Mouse (Mus musculus) hindbrain, embryonic 12.5 days (tissue): ENCODE measurements around the gene 1700113H08Rik. TPM values are rescaled to one million over a fixed set of nuclear protein-coding genes. Genes with fewer than 3 reads are reported as not detected.

Experiments used
- ATAC-seq: fragments of 200-750 bp; cut with Nextera tagmentation; 2 replicates; pipeline ENCODE4 v1.8.0; 2017; ENCODE audit warnings: moderate TSS enrichment; ENCODE audit not compliant: low FRiP score
- H3K27ac ChIP-seq: fragments of 300-500 bp; sonication (generic); 2 replicates; pipeline ENCODE4 v1.5.1; 2016; ENCODE audit warnings: mild to moderate bottlenecking
- H3K27me3 ChIP-seq: fragments of 300-500 bp; sonication (generic); 2 replicates; pipeline ENCODE4 v1.6.1; 2016; ENCODE audit warnings: mild to moderate bottlenecking
- H3K36me3 ChIP-seq: fragments of 300-500 bp; sonication (generic); 2 replicates; pipeline ENCODE4 v1.6.1; 2016; ENCODE audit warnings: mild to moderate bottlenecking
- H3K4me1 ChIP-seq: fragments of 300-500 bp; sonication (generic); 2 replicates; pipeline ENCODE4 v1.6.1; 2016
- H3K4me2 ChIP-seq: fragments of 300-500 bp; sonication (generic); replicated peaks from 2 replicates; pipeline ENCODE4 v1.6.1; 2016; ENCODE audit warnings: mild to moderate bottlenecking
- H3K4me3 ChIP-seq: fragments of 300-500 bp; sonication (generic); 2 replicates; pipeline ENCODE4 v1.5.1; 2016; ENCODE audit warnings: mild to moderate bottlenecking
- H3K9ac ChIP-seq: fragments of 300-500 bp; sonication (generic); 2 replicates; pipeline ENCODE4 v1.6.1; 2016; ENCODE audit warnings: mild to moderate bottlenecking, moderate library complexity
- H3K9me3 ChIP-seq: fragments of 300-500 bp; sonication (generic); replicated peaks from 2 replicates; pipeline ENCODE4 v1.6.1; 2016; ENCODE audit warnings: mild to moderate bottlenecking
- WGBS: fragments of 180-500 bp; shearing (Covaris S2); methylation state at CpG from one replicate; pipeline ENCODE4 v1.1.7; 2016; 5-methylcytosine and 5-hydroxymethylcytosine counted together
- polyA plus RNA-seq: library from polyadenylated mRNA; unstranded; fragments of >200 nt; fragmentation: Nextera tagmentation; extraction: Ambion mirVana; gene quantifications from 2 replicates; pipeline ENCODE4 v1.2.1, GENCODE M21; 2016

The 1700113H08Rik gene
- 0.25 and 0.30 TPM in 2 replicates for polyA plus RNA-seq

DNA sequence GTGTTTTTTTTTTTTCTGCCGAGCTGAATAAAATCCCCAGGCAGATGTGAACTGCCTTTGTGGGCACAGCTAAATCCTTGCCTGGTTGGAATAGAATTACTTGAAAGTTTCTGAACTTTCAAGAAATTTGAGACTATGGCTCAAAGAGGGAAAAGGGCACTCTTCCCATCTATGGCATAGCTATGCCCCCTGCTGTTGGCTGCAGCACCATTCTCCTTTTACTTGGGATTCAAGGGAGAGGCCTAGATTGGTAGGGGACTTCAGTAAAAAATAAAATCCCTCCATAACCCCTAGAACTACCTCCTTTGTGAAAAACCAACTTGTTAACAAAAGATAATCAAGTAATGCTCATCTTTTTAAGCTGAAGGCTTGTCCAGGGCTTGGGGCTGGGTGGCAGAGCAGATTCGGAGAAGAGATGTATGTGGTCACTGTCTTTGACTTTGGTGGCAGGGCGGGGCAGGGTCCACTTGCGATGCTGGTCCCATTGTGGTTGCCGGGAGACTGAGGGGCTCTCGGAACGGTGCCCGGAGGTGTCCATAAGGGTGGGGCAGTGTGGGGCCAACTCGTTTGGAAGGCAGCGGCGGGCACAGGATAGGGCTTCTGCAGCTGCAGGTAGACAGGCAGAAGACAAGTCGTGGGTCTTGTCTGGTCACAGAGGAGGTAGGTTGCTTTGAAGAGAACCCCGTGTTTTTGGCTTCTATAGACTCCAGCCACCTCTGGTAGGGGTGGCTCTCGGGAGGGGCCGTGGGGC, at the start of gene 1700113H08Rik:
TSS of gene 1700113H08Rik (plus strand) at position 546 of the 751 bp plus-strand sequence.
- H3K4me2 ChIP-seq: peak within 1 kb of the TSS; percentile 67
- no peaks in the 10 kb centered on the region for H3K36me3 ChIP-seq
- peaks cover 7% of the 10 kb centered on the region; the same call in 1 of the 2 replicates for H3K27me3 ChIP-seq
- H3K4me3 ChIP-seq: peak within 1 kb of the TSS; percentile 42
- H3K9ac ChIP-seq: peak within 1 kb of the TSS; percentile 54
- H3K27ac ChIP-seq: peak within 1 kb of the TSS; percentile 85
- ATAC-seq: peak; percentile 71
- WGBS: 2% methylated on average over 15 of the region's 15 CpGs
- H3K9me3 ChIP-seq: no peaks in the 10 kb centered on the region
- peaks cover 12% of the 10 kb centered on the region for H3K4me1 ChIP-seq

DNA sequence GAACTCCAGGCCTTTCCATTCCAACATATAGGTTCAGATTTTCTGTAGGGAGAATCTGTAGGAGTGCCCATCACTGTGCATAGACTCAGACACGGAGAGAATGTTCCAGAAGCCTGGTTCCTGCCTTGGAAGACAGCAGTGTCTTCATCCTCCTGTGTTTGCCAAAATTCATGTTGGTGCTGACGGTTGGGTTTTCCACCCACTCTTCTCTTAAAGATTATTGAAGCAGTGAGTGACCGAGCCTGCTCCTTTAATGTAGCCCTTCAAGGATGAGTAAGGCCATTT, 49.7 kb upstream of the 1700113H08Rik start:
- Histone ChIP-seq H3K4me2 (no peak overlapping the region), H3K27ac (no peak overlapping the region), H3K9ac (no peak overlapping the region), H3K4me3 (no peak overlapping the region), H3K27me3 (no peaks in the 10 kb centered on the region), H3K36me3 (no peaks in the 10 kb centered on the region), H3K9me3 (no peaks in the 10 kb centered on the region), H3K4me1 (no peaks in the 10 kb centered on the region)
- 91% methylated on average over 3 of the region's 3 CpGs for WGBS
- no peak for ATAC-seq

DNA sequence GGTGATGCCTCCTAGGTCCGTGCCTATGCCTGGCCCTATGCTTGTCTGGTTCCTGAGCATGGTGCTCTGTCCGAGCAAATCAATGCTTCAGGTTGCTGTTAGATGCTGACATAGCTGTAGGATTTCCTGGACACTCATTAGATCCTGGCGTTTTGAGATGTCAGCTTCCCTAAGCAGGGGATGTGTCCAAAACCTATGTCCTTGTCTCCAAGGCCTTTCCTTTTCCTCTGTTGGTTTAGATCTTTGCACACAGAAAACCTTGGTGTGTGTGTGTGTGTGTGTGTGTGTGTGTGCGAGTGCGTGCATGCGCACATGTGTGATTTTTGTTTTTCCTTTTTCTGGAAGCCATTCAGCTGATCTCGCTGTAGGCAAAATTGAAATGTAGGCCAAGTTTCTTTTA, 45.8 kb upstream of the 1700113H08Rik start:
- no peak overlapping the region for H3K27ac ChIP-seq
- H3K4me1 ChIP-seq: peaks cover 6% of the 10 kb centered on the region; the same call in 1 of the 2 replicates
- no peaks in the 10 kb centered on the region for H3K27me3 ChIP-seq
- 94% methylated on average over 7 of the region's 7 CpGs for WGBS
- no peak overlapping the region for H3K4me2 ChIP-seq
- no peaks in the 10 kb centered on the region for H3K9me3 ChIP-seq
- no peak overlapping the region for H3K9ac ChIP-seq
- H3K4me3 ChIP-seq: no peak overlapping the region
- H3K36me3 ChIP-seq: no peaks in the 10 kb centered on the region
- ATAC-seq: no peak

DNA sequence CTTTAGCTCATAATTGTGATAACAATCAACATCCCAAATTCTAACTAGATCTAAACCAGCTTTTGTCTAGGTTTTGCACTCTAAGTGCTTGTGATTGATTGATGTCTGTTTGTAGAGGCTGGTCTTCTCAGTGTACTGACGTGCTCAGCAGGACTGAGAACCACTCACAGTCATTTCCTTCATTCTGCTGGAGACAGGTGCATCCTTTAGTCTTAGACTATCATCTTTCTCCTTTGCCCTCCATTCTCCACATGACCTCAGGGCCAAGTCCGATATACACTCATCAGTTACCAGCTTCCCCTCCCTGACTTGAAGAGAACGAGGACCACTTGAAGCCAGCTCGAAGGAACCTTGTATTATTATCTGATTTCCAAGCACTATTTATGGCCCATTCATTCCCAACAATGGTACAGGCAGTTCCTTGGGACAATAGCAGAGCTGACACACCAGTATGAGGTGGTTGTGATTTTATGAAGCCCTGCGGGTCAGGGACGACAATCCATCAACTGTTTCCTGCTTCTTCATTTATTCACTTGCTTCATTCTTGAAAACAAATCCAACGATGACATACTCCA, 43.4 kb upstream of the 1700113H08Rik start:
- no peaks in the 10 kb centered on the region for H3K9me3 ChIP-seq
- peaks cover 6% of the 10 kb centered on the region; the same call in 1 of the 2 replicates for H3K4me1 ChIP-seq
- no peak overlapping the region for H3K4me2 ChIP-seq
- H3K9ac ChIP-seq: no peak overlapping the region
- WGBS: 69% methylated on average over 7 of the region's 7 CpGs
- H3K27ac ChIP-seq: no peak overlapping the region
- no peaks in the 10 kb centered on the region for H3K27me3 ChIP-seq
- no peak for ATAC-seq
- no peaks in the 10 kb centered on the region for H3K36me3 ChIP-seq
- no peak overlapping the region for H3K4me3 ChIP-seq

DNA sequence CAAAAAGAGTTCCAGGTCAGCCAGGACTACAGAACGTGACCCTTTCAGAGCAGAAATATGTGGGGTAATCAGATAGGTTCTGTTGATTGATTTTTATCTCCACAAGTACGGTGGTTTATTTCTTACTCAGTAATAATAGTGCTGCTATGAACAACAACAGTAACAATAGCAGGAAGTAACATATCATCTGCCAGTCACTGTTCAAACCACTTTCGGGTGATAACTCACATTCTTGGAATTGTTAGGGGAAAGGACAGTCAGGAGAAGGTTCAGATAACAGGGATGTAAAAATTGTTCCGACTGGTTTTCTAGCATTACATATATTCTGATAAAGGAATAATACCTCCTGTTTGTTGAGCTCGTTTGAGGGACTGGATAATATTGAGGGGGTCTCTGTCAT, 42.4 kb upstream of the 1700113H08Rik start:
- H3K27ac ChIP-seq: no peak overlapping the region
- 66% methylated on average over 5 of the region's 5 CpGs for WGBS
- no peak overlapping the region for H3K4me3 ChIP-seq
- peaks cover 6% of the 10 kb centered on the region; the same call in 1 of the 2 replicates for H3K4me1 ChIP-seq
- no peak for ATAC-seq
- H3K9me3 ChIP-seq: no peaks in the 10 kb centered on the region
- H3K9ac ChIP-seq: no peak overlapping the region
- no peak overlapping the region for H3K4me2 ChIP-seq
- no peaks in the 10 kb centered on the region for H3K36me3 ChIP-seq
- no peaks in the 10 kb centered on the region for H3K27me3 ChIP-seq

DNA sequence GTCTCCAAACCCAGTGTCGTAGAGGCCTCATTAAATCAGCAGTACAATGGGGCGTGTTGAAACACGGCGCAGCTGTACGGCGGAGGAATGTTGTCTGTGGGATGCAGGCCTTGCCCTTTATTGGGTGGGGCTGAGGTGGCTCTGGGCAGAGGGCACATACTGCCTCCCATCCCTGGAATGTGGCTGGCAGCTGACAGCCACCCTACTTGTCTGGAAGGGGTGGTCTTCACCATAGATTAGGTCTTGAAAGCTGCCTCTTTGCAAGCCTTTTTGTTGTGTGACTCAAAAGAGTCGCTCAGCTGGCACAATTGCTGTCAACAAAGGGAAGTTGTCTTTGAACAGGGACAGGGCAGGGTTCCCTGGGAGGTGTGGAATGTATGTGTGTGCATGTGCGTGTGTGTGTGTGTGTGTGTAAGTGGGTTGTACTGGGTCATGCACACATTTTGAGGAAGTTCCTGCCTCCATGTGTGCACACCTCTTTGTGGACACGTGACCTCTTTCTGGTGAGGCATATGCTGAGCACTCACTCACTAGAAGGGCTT, 41.6 kb upstream of the 1700113H08Rik start:
- WGBS: 21% methylated on average over 9 of the region's 9 CpGs
- peaks cover 6% of the 10 kb centered on the region; the same call in 1 of the 2 replicates for H3K4me1 ChIP-seq
- no peak overlapping the region for H3K9ac ChIP-seq
- no peaks in the 10 kb centered on the region for H3K36me3 ChIP-seq
- ATAC-seq: peak; percentile 74
- H3K4me3 ChIP-seq: no peak overlapping the region
- no peaks in the 10 kb centered on the region for H3K9me3 ChIP-seq
- no peaks in the 10 kb centered on the region for H3K27me3 ChIP-seq
- no peak overlapping the region for H3K4me2 ChIP-seq
- no peak overlapping the region for H3K27ac ChIP-seq

DNA sequence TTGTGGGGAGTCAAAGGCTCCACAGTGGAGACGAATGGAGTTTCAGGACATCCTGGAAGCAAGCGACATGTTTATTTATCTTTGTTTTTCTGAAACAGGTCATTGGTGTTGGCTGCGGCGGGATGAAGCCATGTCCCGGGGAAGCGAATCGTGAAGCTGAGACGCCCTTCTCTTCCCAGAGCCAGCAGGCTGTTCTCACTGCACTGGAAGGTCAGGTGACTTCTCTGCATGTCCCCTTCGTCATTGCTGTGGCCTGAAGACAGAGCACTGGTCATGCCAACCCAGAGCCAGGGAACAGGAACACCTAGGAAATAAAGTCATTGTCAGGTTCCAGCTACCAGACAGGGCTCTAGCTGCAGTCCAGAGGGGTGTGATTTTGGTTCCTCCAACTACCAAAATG, 39.0 kb upstream of the 1700113H08Rik start:
- peaks cover 6% of the 10 kb centered on the region; the same call in 1 of the 2 replicates for H3K4me1 ChIP-seq
- no peaks in the 10 kb centered on the region for H3K9me3 ChIP-seq
- no peaks in the 10 kb centered on the region for H3K27me3 ChIP-seq
- no peaks in the 10 kb centered on the region for H3K36me3 ChIP-seq
- ATAC-seq: no peak
- H3K27ac ChIP-seq: no peak overlapping the region
- H3K4me2 ChIP-seq: no peak overlapping the region
- H3K4me3 ChIP-seq: no peak overlapping the region
- no peak overlapping the region for H3K9ac ChIP-seq
- WGBS: 67% methylated on average over 9 of the region's 9 CpGs

DNA sequence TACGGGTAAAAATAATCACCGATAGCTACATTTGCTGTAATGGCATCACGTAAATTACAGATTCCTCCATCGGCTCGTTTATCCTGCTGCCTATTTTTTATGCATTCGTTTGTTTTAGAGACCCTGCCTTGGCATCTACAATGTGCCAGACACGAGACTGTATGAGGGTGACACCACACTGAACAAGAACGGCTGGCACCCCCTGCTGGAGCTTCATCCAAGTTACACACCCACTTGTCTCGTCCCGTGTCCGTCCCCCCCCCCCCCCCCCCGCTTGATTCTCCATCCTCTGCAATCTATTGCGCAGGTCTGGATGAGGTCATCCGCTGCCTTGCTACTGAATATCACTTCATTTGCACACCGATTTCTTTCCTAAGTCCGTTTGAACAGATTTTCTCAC, 37.1 kb upstream of the 1700113H08Rik start:
- H3K4me2 ChIP-seq: no peak overlapping the region
- ATAC-seq: no peak; the same call in 1 of the 2 replicates
- H3K4me3 ChIP-seq: no peak overlapping the region

DNA sequence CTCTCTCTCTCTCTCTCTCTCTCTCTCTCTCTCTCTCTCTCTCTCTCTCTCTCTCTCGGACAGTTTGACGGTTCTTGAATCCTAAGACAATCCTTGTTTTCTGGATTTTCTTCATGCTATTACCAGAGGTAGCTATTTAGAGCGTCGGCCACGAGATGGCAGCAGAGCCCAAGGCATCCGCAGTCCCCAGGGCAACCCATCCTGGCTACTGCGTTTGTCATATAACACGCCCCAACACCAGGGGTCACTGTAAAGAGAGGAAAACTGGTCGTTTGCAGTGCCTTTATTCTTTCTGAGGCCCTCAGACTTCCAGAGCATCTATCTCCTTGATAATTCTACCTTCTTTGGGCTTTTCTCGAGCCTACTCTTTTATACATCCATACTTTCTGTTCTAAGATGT, 33.0 kb upstream of the 1700113H08Rik start:
- no peak overlapping the region for H3K4me3 ChIP-seq
- no peak overlapping the region for H3K9ac ChIP-seq
- ATAC-seq: peak; percentile 82
- no peak overlapping the region for H3K27ac ChIP-seq
- no peaks in the 10 kb centered on the region for H3K36me3 ChIP-seq
- H3K4me2 ChIP-seq: no peak overlapping the region
- H3K9me3 ChIP-seq: no peaks in the 10 kb centered on the region
- H3K27me3 ChIP-seq: no peaks in the 10 kb centered on the region
- 1% methylated on average over 8 of the region's 10 CpGs for WGBS
- H3K4me1 ChIP-seq: no peaks in the 10 kb centered on the region

More for the DNA sequence above, 37.1 kb upstream of the 1700113H08Rik start:
- no peaks in the 10 kb centered on the region for H3K27me3 ChIP-seq
- no peaks in the 10 kb centered on the region for H3K36me3 ChIP-seq
- no peak overlapping the region for H3K27ac ChIP-seq
- no peaks in the 10 kb centered on the region for H3K9me3 ChIP-seq
- H3K4me1 ChIP-seq: peaks cover 6% of the 10 kb centered on the region; the same call in 1 of the 2 replicates
- 68% methylated on average over 16 of the region's 16 CpGs for WGBS
- no peak overlapping the region for H3K9ac ChIP-seq

DNA sequence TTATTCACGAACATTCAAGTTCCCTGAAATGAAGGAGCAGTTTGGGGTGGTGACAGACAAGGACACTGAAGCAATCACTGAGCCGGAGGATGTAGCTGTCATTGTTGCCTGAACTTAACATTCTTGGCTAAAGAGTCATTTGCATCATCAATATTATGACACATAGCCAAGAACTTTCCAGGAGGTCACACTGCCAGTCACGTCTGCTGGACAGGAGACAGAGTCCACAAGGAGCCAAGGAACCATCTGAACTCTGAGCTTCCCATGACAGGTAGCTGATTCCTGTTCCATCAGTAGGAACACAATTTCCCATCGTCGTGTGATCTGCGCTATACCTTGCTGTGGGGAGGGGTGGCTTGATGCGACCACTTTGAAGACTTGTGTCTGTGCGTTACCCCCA, 25.1 kb upstream of the 1700113H08Rik start:
- Histone ChIP-seq H3K36me3 (no peaks in the 10 kb centered on the region), H3K27ac (no peak overlapping the region), H3K27me3 (peaks cover 2% of the 10 kb centered on the region; the same call in 1 of the 2 replicates), H3K4me3 (no peak overlapping the region), H3K9me3 (no peaks in the 10 kb centered on the region), H3K4me1 (peaks cover 28% of the 10 kb centered on the region), H3K4me2 (no peak overlapping the region), H3K9ac (no peak overlapping the region)
- whole genome bisulfite sequencing: 88% methylated on average over 8 of the region's 8 CpGs
- ATAC-seq: no peak

DNA sequence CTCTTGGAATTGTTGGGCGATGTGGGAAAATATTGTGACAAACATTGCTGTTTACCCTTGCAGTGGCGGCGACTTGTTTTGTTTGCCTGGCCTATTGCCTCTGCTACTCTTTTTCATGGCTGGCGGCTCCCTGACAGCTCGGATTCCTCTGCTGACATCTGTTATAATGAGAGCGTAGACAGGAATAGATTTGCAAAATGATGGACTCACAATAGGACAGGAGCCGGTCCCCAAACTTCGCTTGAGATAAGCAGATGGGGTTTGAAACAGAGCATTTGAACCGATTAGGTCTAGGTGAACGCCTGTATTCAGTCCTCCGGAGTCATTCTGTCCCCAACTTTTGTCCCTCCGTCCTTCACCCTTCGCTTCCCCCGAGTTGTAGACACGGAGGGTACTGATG, 22.0 kb upstream of the 1700113H08Rik start:
- no peaks in the 10 kb centered on the region for H3K36me3 ChIP-seq
- WGBS: 33% methylated on average over 15 of the region's 15 CpGs
- peaks cover 28% of the 10 kb centered on the region for H3K4me1 ChIP-seq
- ATAC-seq: no peak; the same call in none of the 2 replicates
- no peaks in the 10 kb centered on the region for H3K9me3 ChIP-seq
- H3K9ac ChIP-seq: no peak overlapping the region
- no peak overlapping the region for H3K4me3 ChIP-seq
- peaks cover 2% of the 10 kb centered on the region for H3K27me3 ChIP-seq
- H3K4me2 ChIP-seq: peak overlapping the region; percentile 42
- peak overlapping the region; percentile 52; the same call in 1 of the 2 replicates for H3K27ac ChIP-seq

DNA sequence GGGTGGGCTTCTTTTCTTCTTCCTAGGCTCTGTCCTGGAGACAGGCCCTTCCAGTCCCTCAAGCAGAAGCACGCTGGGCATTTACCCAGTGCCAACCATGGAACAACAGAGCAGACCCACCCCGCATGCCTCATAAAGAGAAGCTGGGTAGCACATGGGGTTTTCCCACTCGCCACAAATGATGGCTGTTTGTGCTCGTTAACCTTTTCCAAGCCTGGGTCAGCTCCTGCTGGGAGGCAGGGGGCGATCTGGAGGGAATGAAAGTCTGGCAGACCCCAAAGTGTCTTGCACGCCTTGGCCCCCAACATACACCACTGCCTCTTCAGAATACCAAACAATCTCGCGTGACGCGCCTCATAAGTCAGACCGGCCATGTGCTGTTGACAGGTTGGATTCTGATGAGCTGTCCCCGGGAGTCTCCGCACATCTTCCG, 21.6 kb upstream of the 1700113H08Rik start:
- Histone ChIP-seq H3K4me3 (no peak overlapping the region), H3K36me3 (no peaks in the 10 kb centered on the region), H3K27me3 (peaks cover 2% of the 10 kb centered on the region), H3K9ac (no peak overlapping the region), H3K9me3 (no peaks in the 10 kb centered on the region), H3K4me1 (peaks cover 28% of the 10 kb centered on the region), H3K27ac (peak overlapping the region; percentile 52; the same call in 1 of the 2 replicates), H3K4me2 (peak overlapping the region; percentile 42)
- 10% methylated on average over 14 of the region's 14 CpGs for WGBS
- ATAC-seq: peak; percentile 88
